Mouse (Mus musculus) MEL (cell line): ENCODE data around the gene Togaram2. TPM values are rescaled to one million over a fixed set of nuclear protein-coding genes. Genes with fewer than 3 reads are reported as not detected.
A peak's percentile ranks its signal among the peaks of the same experiment; 100 is the strongest.

ENCODE experiments used
- DNase-seq: peaks from one replicate; pipeline ENCODE4 v3.0.0; 2011; ENCODE audit warnings: low read depth, low spot score
- H3K27ac ChIP-seq: 2 replicates; pipeline ENCODE4 v1.5.1; 2012; ENCODE audit warnings: low read depth, mild to moderate bottlenecking, control low read depth, low read length, moderate library complexity; ENCODE audit not compliant: control insufficient read depth
- H3K27me3 ChIP-seq, 2 experiments: fragments of 150-350 bp in 1 of 2; sonication (generic) in 1 of 2; 2 replicates each; pipeline ENCODE4 v1.6.1; 2012; ENCODE audit warnings: low read length in 2 of 2, mild to moderate bottlenecking in 2 of 2, improper control_type of control experiment in 1 of 2, moderate library complexity in 1 of 2; ENCODE audit not compliant: insufficient read depth in 2 of 2, control insufficient read depth in 1 of 2
- H3K36me3 ChIP-seq, 2 experiments: 2 replicates each; pipeline ENCODE4 v1.6.1; 2012 to 2014; ENCODE audit warnings: low read length in 2 of 2, improper control_type of control experiment in 1 of 2, inconsistent platforms in 1 of 2, mild to moderate bottlenecking in 1 of 2; ENCODE audit not compliant: insufficient read depth in 2 of 2, control insufficient read depth in 1 of 2
- H3K4me1 ChIP-seq, 2 experiments: fragments of 150-350 bp in 1 of 2; sonication (generic) in 1 of 2; 2 replicates each; pipeline ENCODE4 v1.6.1; 2012; ENCODE audit warnings: low read length in 2 of 2, improper control_type of control experiment in 1 of 2, mild to moderate bottlenecking in 1 of 2; ENCODE audit not compliant: insufficient read depth in 2 of 2, control insufficient read depth in 1 of 2
- H3K4me3 ChIP-seq, 2 experiments: fragments of 150-350 bp in 1 of 2; sonication (generic) in 1 of 2; 2 replicates each; pipeline ENCODE4 v1.5.1; 2012; ENCODE audit warnings: low read depth in 2 of 2, low read length in 2 of 2, mild to moderate bottlenecking in 2 of 2, moderate library complexity in 2 of 2, control low read depth in 1 of 2, improper control_type of control experiment in 1 of 2; ENCODE audit not compliant: control insufficient read depth in 1 of 2, insufficient read depth in 1 of 2
- H3K79me2 ChIP-seq: 2 replicates; pipeline ENCODE4 v1.6.1; 2012; ENCODE audit warnings: mild to moderate bottlenecking, low read length, moderate library complexity; ENCODE audit not compliant: control insufficient read depth, poor library complexity, insufficient read depth
- H3K9ac ChIP-seq: 2 replicates; pipeline ENCODE4 v1.6.1; 2012; ENCODE audit warnings: low read depth, mild to moderate bottlenecking, control low read depth, low read length, moderate library complexity; ENCODE audit not compliant: control insufficient read depth, poor library complexity, severe bottlenecking
- H3K9me3 ChIP-seq: fragments of 150-350 bp; sonication (generic); replicated peaks from 2 replicates; pipeline ENCODE4 v1.6.1; 2012; ENCODE audit warnings: mild to moderate bottlenecking, low read length, improper control_type of control experiment, moderate library complexity; ENCODE audit not compliant: insufficient read depth
- CHD2 ChIP-seq: IDR thresholded peaks from 2 replicates; pipeline ENCODE4 v1.6.1; 2011; ENCODE audit warnings: low read length, improper control_type of control experiment
- CTCF ChIP-seq, 3 experiments: IDR thresholded peaks in 2 of 3; conservative IDR thresholded peaks in 1 of 3; 2 replicates each; pipeline ENCODE4 v1.5.1; 2011 to 2012; ENCODE audit warnings: low read length in 3 of 3, low read depth in 2 of 3, mild to moderate bottlenecking in 2 of 3, improper control_type of control experiment in 1 of 3, inconsistent platforms in 1 of 3, mixed read lengths in 1 of 3, moderate library complexity in 1 of 3; ENCODE audit not compliant: control insufficient read depth in 1 of 3, insufficient read depth in 1 of 3, poor library complexity in 1 of 3, severe bottlenecking in 1 of 3
- ELF1 ChIP-seq: IDR thresholded peaks from 2 replicates; pipeline ENCODE4 v1.6.1; 2014; ENCODE audit warnings: low read depth, mild to moderate bottlenecking, inconsistent platforms, low read length, improper control_type of control experiment, moderate library complexity
- JUND ChIP-seq: IDR thresholded peaks from 2 replicates; pipeline ENCODE4 v1.6.1; 2011; ENCODE audit warnings: low read depth, mild to moderate bottlenecking, improper control_type of control experiment, low read length
- MAX ChIP-seq: IDR thresholded peaks from 2 replicates; pipeline ENCODE4 v1.6.1; 2011; ENCODE audit warnings: low read length, improper control_type of control experiment
- MAZ ChIP-seq: IDR thresholded peaks from 2 replicates; pipeline ENCODE4 v1.6.1; 2012; ENCODE audit warnings: low read depth, mild to moderate bottlenecking, inconsistent platforms, low read length, improper control_type of control experiment
- MYB ChIP-seq: IDR thresholded peaks from 2 replicates; pipeline ENCODE4 v1.6.1; 2011; ENCODE audit warnings: mild to moderate bottlenecking, low read depth, low read length, improper control_type of control experiment
- MYC ChIP-seq: IDR thresholded peaks from 2 replicates; pipeline ENCODE4 v1.6.1; 2011; ENCODE audit warnings: low read depth, mild to moderate bottlenecking, low read length, improper control_type of control experiment, moderate library complexity
- NRF1 ChIP-seq: IDR thresholded peaks from 2 replicates; pipeline ENCODE4 v1.6.1; 2014; ENCODE audit warnings: low read depth, mild to moderate bottlenecking, inconsistent platforms, low read length, improper control_type of control experiment, moderate library complexity; ENCODE audit not compliant: poor library complexity, insufficient read depth, severe bottlenecking
- POLR2AphosphoS2 ChIP-seq: IDR thresholded peaks from 2 replicates; pipeline ENCODE4 v1.6.1; 2011; ENCODE audit warnings: low read length, improper control_type of control experiment
- RAD21 ChIP-seq: IDR thresholded peaks from 2 replicates; pipeline ENCODE4 v1.6.1; 2011; ENCODE audit warnings: mild to moderate bottlenecking, low read depth, low read length, improper control_type of control experiment
- SIN3A ChIP-seq: IDR thresholded peaks from 2 replicates; pipeline ENCODE4 v1.6.1; 2012; ENCODE audit warnings: low read length, improper control_type of control experiment, inconsistent platforms
- SMC3 ChIP-seq: IDR thresholded peaks from 2 replicates; pipeline ENCODE4 v1.6.1; 2011; ENCODE audit warnings: low read depth, low read length, improper control_type of control experiment
- UBTF ChIP-seq: IDR thresholded peaks from 2 replicates; pipeline ENCODE4 v1.6.1; 2012; ENCODE audit warnings: low read depth, mild to moderate bottlenecking, inconsistent platforms, low read length, improper control_type of control experiment, moderate library complexity, borderline replicate concordance; ENCODE audit not compliant: insufficient read depth
- USF1 ChIP-seq: IDR thresholded peaks from 2 replicates; pipeline ENCODE4 v1.6.1; 2014; ENCODE audit warnings: low read depth, mild to moderate bottlenecking, inconsistent platforms, low read length, improper control_type of control experiment, moderate library complexity
- USF2 ChIP-seq, 2 experiments: IDR thresholded peaks; 2 replicates each; pipeline ENCODE4 v1.6.1; 2011 to 2012; ENCODE audit warnings: improper control_type of control experiment in 2 of 2, low read length in 2 of 2, borderline replicate concordance in 1 of 2, inconsistent platforms in 1 of 2, low read depth in 1 of 2, mild to moderate bottlenecking in 1 of 2; ENCODE audit not compliant: insufficient read depth in 1 of 2
- ZC3H11A ChIP-seq: IDR thresholded peaks from 2 replicates; pipeline ENCODE4 v1.6.1; 2012; ENCODE audit warnings: low read depth, mild to moderate bottlenecking, inconsistent platforms, low read length, improper control_type of control experiment
- polyA plus RNA-seq, 2 experiments: library from polyadenylated mRNA; stranded (reverse) in 1 of 2; unstranded in 1 of 2; fragments of >175 nt in 1 of 2; fragments of >200 nt in 1 of 2; gene quantifications; 2 replicates each; pipeline versions ENCODE4 v1.2.1 to v1.2.4; 2012; ENCODE audit warnings: low replicate concordance in 2 of 2, low read depth in 1 of 2; ENCODE audit not compliant: insufficient read length in 2 of 2, insufficient read depth in 1 of 2, missing spikeins in 1 of 2
- total RNA-seq: library from RNA; depleted of rRNA; stranded (reverse); fragments of 300-350 nt; gene quantifications from 2 replicates; pipeline ENCODE4 v1.2.3, GENCODE M21; 2012

Togaram2 gene
- total and polyA plus RNA-seq, 3 experiments: not detected

GRCm38 (mm10) chr17:71660390-71660789, 12.7 kb upstream of the Togaram2 start:
- Histone ChIP-seq H3K27me3 (no peaks in the 10 kb centered on the region), H3K4me1 (peaks cover 0 to 9% of the 10 kb centered on the region in 2 experiments; a peak in 2 of 4 replicates), H3K79me2 (no peaks in the 10 kb centered on the region), H3K4me3 (no peak overlapping the region), H3K9ac (no peak overlapping the region), H3K27ac (no peak overlapping the region), H3K9me3 (no peaks in the 10 kb centered on the region), H3K36me3 (peaks cover 3 to 11% of the 10 kb centered on the region in 2 experiments; a peak in 3 of 4 replicates)
- TF ChIP-seq USF1 (no peak), POLR2AphosphoS2 (peak; percentile 89)
- peak; percentile 29 for DNase-seq

GRCm38 (mm10) chr17:71662751-71663250, 10.3 kb upstream of the Togaram2 start:
- no peaks in the 10 kb centered on the region for H3K27me3 ChIP-seq
- no peaks in the 10 kb centered on the region for H3K79me2 ChIP-seq
- H3K36me3 ChIP-seq: peaks cover 0 to 3% of the 10 kb centered on the region in 2 experiments; a peak in 1 of 4 replicates
- H3K4me1 ChIP-seq: peaks cover 0 to 9% of the 10 kb centered on the region in 2 experiments; a peak in 2 of 4 replicates
- DNase-seq: peak; percentile 86
- H3K27ac ChIP-seq: no peak overlapping the region
- H3K9me3 ChIP-seq: no peaks in the 10 kb centered on the region
- H3K9ac ChIP-seq: peak overlapping the region; percentile 42
- H3K4me3 ChIP-seq: peak overlapping the region; percentile 49 to 83
- TF ChIP-seq MAZ (peak; percentile 68; the same call in 1 of the 2 replicates), MYC (no peak), UBTF (peak; percentile 84; the same call in 1 of the 2 replicates), MYB (no peak), JUND (no peak), CTCF (IDR thresholded peaks at IDR 0.05 in 2 of 3, conservative IDR thresholded peaks at IDR 0.05 in 1 of 3; ENCODE audit: control insufficient read depth in 1 of 3, insufficient read depth in 1 of 3, low read depth in 2 of 3, low read length in 3 of 3, poor library complexity in 1 of 3, severe bottlenecking in 1 of 3) (peak; percentile 59 to 81 (median 75)), ELF1 (peak; percentile 75), RAD21 (peak; percentile 85), NRF1 (no peak), MAX (no peak), ZC3H11A (peak; percentile 56), USF2 (IDR thresholded peaks at IDR 0.05; ENCODE audit: borderline replicate concordance in 1 of 2, insufficient read depth in 1 of 2, low read depth in 1 of 2, low read length in 2 of 2) (no peak), CHD2 (no peak), SIN3A (peak; percentile 82), SMC3 (peak; percentile 65)
